Mouse (Mus musculus): ENCODE data around the gene Dnajb12.

Dnajb12 gene

GRCm38 (mm10) chr10:59895460-59896186 lies 16.3 kb downstream of the Dnajb12 start:
- in situ Hi-C loops (cut with MboI, MseI): loop anchor here (5.0 to 10.0 kb wide), 3 partner anchors 57 to 319 kb away; partner anchors contain the start of genes Anapc16, Ascc1, Chst3 and Ddit4

GRCm38 (mm10) chr10:59896211-59896610 lies 16.9 kb downstream of the Dnajb12 start:
- in situ Hi-C loops (cut with MboI, MseI): loop anchor here (5.0 to 10.0 kb wide), 3 partner anchors 56 to 319 kb away; partner anchors contain the start of genes Anapc16, Ascc1, Chst3 and Ddit4

GRCm38 (mm10) chr10:59896911-59897331 lies 17.6 kb downstream of the Dnajb12 start:
- in situ Hi-C loops (cut with MboI, MseI): loop anchor here (5.0 to 10.0 kb wide), 3 partner anchors 55 to 318 kb away; partner anchors contain the start of genes Anapc16, Ascc1, Chst3 and Ddit4

- in situ Hi-C loops (cut with MboI, MseI): loop anchor here (5.0 to 10.0 kb wide), 3 partner anchors 55 to 317 kb away; partner anchors contain the start of genes Anapc16, Ascc1, Chst3 and Ddit4
Measured at GRCm38 (mm10) chr10:59897511-59897910, 18.2 kb downstream of the Dnajb12 start.

GRCm38 (mm10) chr10:59898180-59898778 lies 18.9 kb downstream of the Dnajb12 start:
- in situ Hi-C loops (cut with MboI, MseI): loop anchor here (5.0 to 10.0 kb wide), 3 partner anchors 54 to 317 kb away; partner anchors contain the start of genes Anapc16, Ascc1, Chst3 and Ddit4

GRCm38 (mm10) chr10:59898935-59899334 lies 19.6 kb downstream of the Dnajb12 start:
- in situ Hi-C loops (cut with MboI, MseI): loop anchor here (5.0 to 10.0 kb wide), 3 partner anchors 53 to 316 kb away; partner anchors contain the start of genes Anapc16, Ascc1, Chst3 and Ddit4

- in situ Hi-C loops (cut with MboI, MseI): loop anchor here (5.0 to 10.0 kb wide), 3 partner anchors 53 to 315 kb away; partner anchors contain the start of genes Anapc16, Ascc1, Chst3 and Ddit4
Measured at GRCm38 (mm10) chr10:59899341-59900173, 20.2 kb downstream of the Dnajb12 start.

- in situ Hi-C loops (cut with MboI, MseI): no loop called here
Measured at GRCm38 (mm10) chr10:59900174-59900435, 20.7 kb downstream of the Dnajb12 start.

- in situ Hi-C loops (cut with MboI, MseI): no loop called here
Measured at GRCm38 (mm10) chr10:59900939-59901338, 21.6 kb downstream of the Dnajb12 start.

GRCm38 (mm10) chr10:59901463-59901862 lies 22.1 kb downstream of the Dnajb12 start:
- in situ Hi-C loops (cut with MboI, MseI): no loop called here

- in situ Hi-C loops (cut with MboI, MseI): no loop called here
Measured at GRCm38 (mm10) chr10:59901986-59902605, 22.7 kb downstream of the Dnajb12 start.

GRCm38 (mm10) chr10:59902606-59902990 lies 23.2 kb downstream of the Dnajb12 start:
- in situ Hi-C loops (cut with MboI, MseI): no loop called here

- in situ Hi-C loops (cut with MboI, MseI): no loop called here
Measured at GRCm38 (mm10) chr10:59903170-59903569, 23.8 kb downstream of the Dnajb12 start.

- in situ Hi-C loops (cut with MboI, MseI): no loop called here
Measured at GRCm38 (mm10) chr10:59907080-59907609, 27.8 kb downstream of the Dnajb12 start.

GRCm38 (mm10) chr10:59907695-59908299 lies 28.4 kb downstream of the Dnajb12 start:
- in situ Hi-C loops (cut with MboI, MseI): no loop called here

- in situ Hi-C loops (cut with MboI, MseI): no loop called here
Measured at GRCm38 (mm10) chr10:59908776-59909315, 29.5 kb downstream of the Dnajb12 start.

GRCm38 (mm10) chr10:59909357-59909847 lies 30.0 kb downstream of the Dnajb12 start:
- in situ Hi-C loops (cut with MboI, MseI): no loop called here

- in situ Hi-C loops (cut with MboI, MseI): no loop called here
Measured at GRCm38 (mm10) chr10:59911091-59911490, 31.7 kb downstream of the Dnajb12 start.

GRCm38 (mm10) chr10:59911561-59912198 lies 32.3 kb downstream of the Dnajb12 start:
- in situ Hi-C loops (cut with MboI, MseI): no loop called here
